In genomic region chrX:35889800-35890106, GRCm38 (mm10) we compare ENCODE assay signal across 8 mouse cellular contexts. TPM values are rescaled to one million over a fixed set of nuclear protein-coding genes. Genes with fewer than 3 reads are reported as not detected.
DNase-seq lines count a peak whose midpoint lies in the region; ATAC-seq and TF ChIP-seq lines count a peak whose summit lies in the region.

No protein-coding gene starts in this region.

- no peak for ATAC-seq in lung, embryonic 14.5 days (ENCODE audit: insufficient read depth)
- ATAC-seq in forebrain, embryonic 13.5 days: peak; percentile 58
- ATAC-seq in liver, embryonic 11.5 days (replicated peaks; ENCODE audit: low FRiP score): no peak
- ATAC-seq in stomach, embryonic 15.5 days (ENCODE audit: insufficient read depth, low FRiP score, low read depth): no peak

- no peak overlapping the region for H3K9ac ChIP-seq in lung, embryonic 14.5 days
- peak overlapping the region; percentile 74 for H3K9ac ChIP-seq in forebrain, embryonic 13.5 days
- no peak overlapping the region for H3K9ac ChIP-seq in liver, embryonic 11.5 days (ENCODE audit: low read depth, low read length)
- no peak overlapping the region for H3K9ac ChIP-seq in stomach, embryonic 15.5 days

- peak overlapping the region; percentile 67 for H3K4me2 ChIP-seq in lung, embryonic 14.5 days
- H3K4me2 ChIP-seq in forebrain, embryonic 13.5 days: peak overlapping the region; percentile 64
- H3K4me2 ChIP-seq in liver, embryonic 11.5 days: peak overlapping the region; percentile 65
- peak overlapping the region; percentile 60 for H3K4me2 ChIP-seq in stomach, embryonic 15.5 days

- DNase-seq in adrenal gland, postnatal 10 days: peak; percentile 3
- DNase-seq in adrenal gland, postnatal 36 days: no peak
- DNase-seq in lung, embryonic 14.5 days: no peak
- DNase-seq in lung, adult 18-20 months: no peak
- no peak for DNase-seq in liver, embryonic 11.5 days (ENCODE audit: low spot score)
- no peak for DNase-seq in left cerebral cortex, postnatal 25 days (ENCODE audit: low spot score in 2 of 2)

- no peak for TF ChIP-seq CTCF in lung, embryonic 14.5 days (IDR thresholded peaks at IDR 0.05; ENCODE audit: low read depth)

- peak overlapping the region; percentile 54 for H3K4me3 ChIP-seq in lung, embryonic 14.5 days (ENCODE audit: low read depth, low read length)
- H3K4me3 ChIP-seq in forebrain, embryonic 13.5 days: peak overlapping the region; percentile 60
- peak overlapping the region; percentile 57 for H3K4me3 ChIP-seq in liver, embryonic 11.5 days (ENCODE audit: low read depth, low read length)
- H3K4me3 ChIP-seq in stomach, embryonic 15.5 days (replicated peaks): peak overlapping the region; percentile 56

- H3K9me3 ChIP-seq in lung, embryonic 14.5 days (ENCODE audit: low read depth, low read length): no peaks in the 10 kb centered on the region
- no peaks in the 10 kb centered on the region for H3K9me3 ChIP-seq in forebrain, embryonic 13.5 days (replicated peaks)
- no peaks in the 10 kb centered on the region for H3K9me3 ChIP-seq in liver, embryonic 11.5 days (ENCODE audit: control insufficient read depth, low read length)
- no peaks in the 10 kb centered on the region for H3K9me3 ChIP-seq in stomach, embryonic 15.5 days

- H3K27me3 ChIP-seq in lung, embryonic 14.5 days (ENCODE audit: insufficient read depth, low read length): no peaks in the 10 kb centered on the region
- no peaks in the 10 kb centered on the region for H3K27me3 ChIP-seq in forebrain, embryonic 13.5 days
- peaks cover 9% of the 10 kb centered on the region; the same call in 1 of the 2 replicates for H3K27me3 ChIP-seq in liver, embryonic 11.5 days (replicated peaks; ENCODE audit: control insufficient read depth, insufficient read depth, low read length)
- H3K27me3 ChIP-seq in stomach, embryonic 15.5 days (replicated peaks): no peaks in the 10 kb centered on the region

- intact Hi-C loops in left cerebral cortex, postnatal 25 days (cut with DNase I): loop anchor here (5.0 kb wide), 1 partner anchor 103 kb away; no protein-coding TSS in a partner anchor

- WGBS in lung, embryonic 14.5 days: 6% methylated on average over 8 of the region's 8 CpGs
- WGBS in forebrain, embryonic 13.5 days: 6% methylated on average over 8 of the region's 8 CpGs
- 11% methylated on average over 8 of the region's 8 CpGs for WGBS in liver, embryonic 11.5 days
- WGBS in stomach, embryonic 15.5 days: 17% methylated on average over 8 of the region's 8 CpGs

- no peaks in the 10 kb centered on the region for H3K36me3 ChIP-seq in lung, embryonic 14.5 days (ENCODE audit: insufficient read depth)
- no peaks in the 10 kb centered on the region for H3K36me3 ChIP-seq in forebrain, embryonic 13.5 days (ENCODE audit: poor library complexity, severe bottlenecking)
- H3K36me3 ChIP-seq in liver, embryonic 11.5 days (ENCODE audit: control insufficient read depth, insufficient read depth, low read length): no peaks in the 10 kb centered on the region
- no peaks in the 10 kb centered on the region for H3K36me3 ChIP-seq in stomach, embryonic 15.5 days

- H3K4me1 ChIP-seq in lung, embryonic 14.5 days (ENCODE audit: insufficient read depth): no peaks in the 10 kb centered on the region
- H3K4me1 ChIP-seq in forebrain, embryonic 13.5 days: peaks cover 9% of the 10 kb centered on the region; the same call in 1 of the 2 replicates
- no peaks in the 10 kb centered on the region for H3K4me1 ChIP-seq in liver, embryonic 11.5 days (replicated peaks; ENCODE audit: control insufficient read depth, insufficient read depth, low read length)
- no peaks in the 10 kb centered on the region for H3K4me1 ChIP-seq in stomach, embryonic 15.5 days

- no peak overlapping the region for H3K27ac ChIP-seq in lung, embryonic 14.5 days (ENCODE audit: low read depth)
- peak overlapping the region; percentile 80 for H3K27ac ChIP-seq in forebrain, embryonic 13.5 days
- H3K27ac ChIP-seq in liver, embryonic 11.5 days (ENCODE audit: low read depth, low read length): no peak overlapping the region
- no peak overlapping the region for H3K27ac ChIP-seq in stomach, embryonic 15.5 days

RNA-seq across cellular contexts. Expression of gene Dock11, which starts 1.1 kb away (rescaled TPM):
- total RNA-seq in adrenal gland, postnatal 10 days (2021): 10 to 100 TPM in 1 of 2 experiments, 1 to 10 TPM in 1; 8.7 to 11.8 TPM
- total RNA-seq in adrenal gland, postnatal 36 days (2021): 1 to 10 TPM; 4.9 to 7.3 TPM
- 10.4 and 12.2 TPM in 2 replicates for polyA plus RNA-seq in lung, embryonic 14.5 days (2014; fragmentation: Nextera tagmentation; extraction: Ambion mirVana)
- polyA plus RNA-seq in forebrain, embryonic 13.5 days (2015; fragmentation: Nextera tagmentation; extraction: Ambion mirVana): 17.0 and 18.6 TPM in 2 replicates
- polyA plus RNA-seq in liver, embryonic 11.5 days (2014; fragmentation: Nextera tagmentation; extraction: Ambion mirVana): 9.7 and 12.9 TPM in 2 replicates
- 14.1 and 17.0 TPM in 2 replicates for polyA plus RNA-seq in stomach, embryonic 15.5 days (2015; fragmentation: Nextera tagmentation; extraction: Ambion mirVana)
- 1 to 10 TPM; 6.0 to 8.2 TPM for total RNA-seq in left cerebral cortex, postnatal 25 days (2021)
